Mouse (Mus musculus) lung, embryonic 16.5 days (tissue): ENCODE results near the gene Scgb2b19. TPM values are rescaled to one million over a fixed set of nuclear protein-coding genes. Genes with fewer than 3 reads are reported as not detected.
"Not testable (repeated sequence)": the region's sequence is repeated elsewhere in the genome, so short reads cannot be mapped to it uniquely, and the experiment has no call there.

Experiments used
- ATAC-seq: fragments of 200-750 bp; cut with Nextera tagmentation; 2 replicates; pipeline ENCODE4 v1.8.0; 2017; ENCODE audit warnings: low read depth, mild to moderate bottlenecking, moderate library complexity
- H3K27ac ChIP-seq: fragments of 300-500 bp; sonication (generic); 2 replicates; pipeline ENCODE4 v1.5.1; 2014; ENCODE audit warnings: mild to moderate bottlenecking, control low read depth, low read length
- H3K27me3 ChIP-seq: fragments of 300-500 bp; sonication (generic); 2 replicates; pipeline ENCODE4 v1.6.1; 2014; ENCODE audit warnings: low read depth, low read length, mixed read lengths; ENCODE audit not compliant: control insufficient read depth, insufficient read depth
- H3K36me3 ChIP-seq: fragments of 300-500 bp; sonication (generic); 2 replicates; pipeline ENCODE4 v1.6.1; 2014; ENCODE audit warnings: low read length; ENCODE audit not compliant: control insufficient read depth, insufficient read depth
- H3K4me1 ChIP-seq: fragments of 300-500 bp; sonication (generic); replicated peaks from 2 replicates; pipeline ENCODE4 v1.6.1; 2014; ENCODE audit warnings: low read length, mixed read lengths; ENCODE audit not compliant: control insufficient read depth, insufficient read depth
- H3K4me2 ChIP-seq: fragments of 300-500 bp; sonication (generic); 2 replicates; pipeline ENCODE4 v1.6.1; 2014; ENCODE audit warnings: low read depth, low read length, control low read depth
- H3K4me3 ChIP-seq: fragments of 300-500 bp; sonication (generic); 2 replicates; pipeline ENCODE4 v1.5.1; 2014; ENCODE audit warnings: mild to moderate bottlenecking, low read length, control low read depth
- H3K9ac ChIP-seq: fragments of 300-500 bp; sonication (generic); 2 replicates; pipeline ENCODE4 v1.6.1; 2014; ENCODE audit warnings: low read length, control low read depth
- H3K9me3 ChIP-seq: fragments of 300-500 bp; sonication (generic); 2 replicates; pipeline ENCODE4 v1.6.1; 2016; ENCODE audit warnings: low read length; ENCODE audit not compliant: control insufficient read depth
- WGBS: fragments of 180-500 bp; shearing (Covaris S2); extraction: QIAGEN DNeasy Blood & Tissue Kit; methylation state at CpG from one replicate; pipeline ENCODE4 v1.1.7; 2014; 5-methylcytosine and 5-hydroxymethylcytosine counted together
- polyA plus RNA-seq: library from polyadenylated mRNA; unstranded; fragments of >200 nt; fragmentation: Nextera tagmentation; extraction: Ambion mirVana; gene quantifications from 2 replicates; pipeline ENCODE4 v1.2.1, GENCODE M21; 2015

Gene Scgb2b19
- polyA plus RNA-seq = not detected in 2 replicates

DNA sequence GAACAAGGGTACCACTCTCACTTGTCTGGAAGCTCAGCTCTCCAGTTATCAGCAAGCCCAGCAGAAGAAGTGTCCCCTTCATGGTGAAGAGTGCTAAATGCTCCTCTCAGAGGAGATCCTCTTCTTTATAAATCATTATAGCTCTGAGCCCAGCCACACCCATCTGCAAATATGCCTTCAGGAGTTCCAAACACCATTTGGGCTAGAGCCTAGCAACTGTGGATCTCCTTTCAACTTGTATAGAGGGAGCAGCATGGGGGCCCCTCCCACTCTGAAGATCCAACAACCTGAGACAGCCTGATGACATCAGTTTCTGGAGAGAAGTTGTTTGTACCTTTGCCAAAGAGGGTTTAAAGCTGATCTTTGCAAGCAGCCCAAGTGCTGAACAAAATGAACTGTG is at the start of gene Scgb2b19:
TSS of gene Scgb2b19 (minus strand) at position 101 of the 400 bp plus-strand sequence.
- H3K4me1 ChIP-seq, ATAC-seq, H3K4me3 ChIP-seq, H3K9me3 ChIP-seq, H3K9ac ChIP-seq, H3K27me3 ChIP-seq, H3K36me3 ChIP-seq, H3K4me2 ChIP-seq, H3K27ac ChIP-seq: not testable (repeated sequence)

DNA sequence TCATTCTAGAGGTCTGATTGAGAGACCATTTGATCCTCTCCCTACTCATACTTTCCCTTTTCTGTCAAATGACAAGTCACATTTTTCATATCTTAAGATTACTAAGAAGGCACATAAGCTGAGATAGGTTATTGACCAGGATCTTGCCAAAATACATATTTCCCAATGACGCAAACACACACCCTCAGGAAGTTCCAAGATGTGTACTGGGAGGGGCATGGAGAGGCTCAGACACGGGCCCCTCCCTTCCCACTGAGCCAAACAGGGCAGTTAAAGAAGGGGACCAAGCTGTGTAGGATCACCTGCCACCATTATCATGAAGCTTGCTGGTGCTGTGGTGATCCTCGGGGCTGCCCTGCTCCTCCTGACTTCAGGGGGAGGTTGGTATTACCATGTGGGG is 6.9 kb upstream of the Scgb2b19 start, which contains the start of gene Scgb1b19:
TSS of gene Scgb1b19 (plus strand) at position 301 of the 400 bp plus-strand sequence.
- H3K4me1 ChIP-seq, ATAC-seq, H3K9ac ChIP-seq, H3K4me3 ChIP-seq, H3K27me3 ChIP-seq, H3K27ac ChIP-seq, H3K9me3 ChIP-seq, H3K36me3 ChIP-seq, H3K4me2 ChIP-seq: not testable (repeated sequence)
- 94% methylated on average over 2 of the region's 3 CpGs for WGBS

Other genes starting within 250 kb of the Scgb2b19 start
- gene Scgb2b17, start 223.8 kb downstream of the Scgb2b19 start, polyA plus RNA-seq = not detected in 2 replicates
- gene Scgb1b17, start 216.9 kb downstream of the Scgb2b19 start, polyA plus RNA-seq = not detected in 2 replicates
- gene Scgb2b18, start 106.5 kb downstream of the Scgb2b19 start, polyA plus RNA-seq = not detected in 2 replicates
- not detected in 2 replicates for gene Scgb1b18, start 94.8 kb downstream of the Scgb2b19 start, polyA plus RNA-seq
- gene Scgb1b19, start 7.0 kb upstream of the Scgb2b19 start, polyA plus RNA-seq = not detected in 2 replicates
- not detected in 2 replicates for gene Scgb2b20, start 86.0 kb upstream of the Scgb2b19 start, polyA plus RNA-seq
- gene Scgb1b20, start 92.9 kb upstream of the Scgb2b19 start, polyA plus RNA-seq = not detected in 2 replicates
- not detected in 2 replicates for gene Scgb2b21, start 240.1 kb upstream of the Scgb2b19 start, polyA plus RNA-seq